Mouse (Mus musculus) Patski (cell line): Measurements from ENCODE around the gene Ppia. TPM values are rescaled to one million over a fixed set of nuclear protein-coding genes. Genes with fewer than 3 reads are reported as not detected.

Experiments used
- ATAC-seq: fragments of 100-300 bp; one replicate; pipeline ENCODE4 v1.8.0; 2021
- CTCF ChIA-PET: fragments of 350-600 bp; sonication (Branson Sonifier 250); formaldehyde crosslinking; loops from one replicate; lab custom pipeline; 2022; ENCODE audit warnings: inconsistent platforms; lab: Charles Lee
- POLR2A ChIA-PET: fragments of 350-600 bp; sonication (Branson Sonifier 250); formaldehyde crosslinking; loops from one replicate; lab custom pipeline; 2022; ENCODE audit warnings: antibody characterized with exemption, inconsistent platforms; lab: Charles Lee
- DNase-seq: peaks from one replicate; pipeline ENCODE4 v3.0.0-alpha.2; 2011; ENCODE audit warnings: low read depth, low spot score
- H3K27me3 ChIP-seq: fragments of 371-371 bp; one replicate; pipeline ENCODE4 v1.5.1; 2021
- CTCF ChIP-seq: fragments of 100-300 bp; IDR thresholded peaks from one replicate; pipeline ENCODE4 v1.5.1; 2021
- in situ Hi-C: fragments of 300-500 bp; cut with MboI; formaldehyde crosslinking; loops from 3 replicates; pipeline ENCODE4 v1.11.1; 2018; ENCODE audit warnings: low pct_unique_long_range_greater_than_20kb, mixed read lengths
- polyA plus RNA-seq: library from polyadenylated mRNA; unstranded; gene quantifications from one replicate; pipeline ENCODE4 v1.2.3, GENCODE M21; 2021

Ppia gene
- polyA plus RNA-seq, 1 experiment from 2014 or later = 3,491 TPM

- ChIA-PET CTCF (no interaction called here), POLR2A (interaction anchor here (0.8 kb wide), 1 partner anchor 10 kb away, joined by 10 read pairs; no protein-coding TSS in a partner anchor)
- no peaks in the 10 kb centered on the region for H3K27me3 ChIP-seq
- ATAC-seq (peak; percentile 96), DNase-seq (peak; percentile 50)
- in situ Hi-C loops = no loop called here
- no peak for TF ChIP-seq CTCF
These were observed 26.4 kb upstream of the Ppia start, which contains the start of gene Zmiz2 for GRCm38 (mm10) chr11:6388726-6389413. Zmiz2 (plus strand) TSS chr11:6389074.

GRCm38 (mm10) chr11:6389483-6389921 is 25.7 kb upstream of the Ppia start:
- in situ Hi-C loops = no loop called here
- peak; percentile 52 for ATAC-seq
- DNase-seq = no peak
- H3K27me3 ChIP-seq = no peaks in the 10 kb centered on the region
- ChIA-PET CTCF (interaction anchor here (1.6 to 2.3 kb wide), 2 partner anchors 12 to 22 kb away, joined by 5 read pairs; no protein-coding TSS in a partner anchor), POLR2A (interaction anchor here (1.2 kb wide), 1 partner anchor 41 kb away, joined by 5 read pairs; no protein-coding TSS in a partner anchor)
- TF ChIP-seq CTCF = no peak

- CTCF ChIA-PET = interaction anchor here (1.6 to 2.3 kb wide), 2 partner anchors 11 to 21 kb away, joined by 5 read pairs; no protein-coding TSS in a partner anchor
- POLR2A ChIA-PET = interaction anchor here (0.7 to 1.2 kb wide), 3 partner anchors 22 to 40 kb away, joined by 5 to 6 read pairs (median 5); no protein-coding TSS in a partner anchor
- in situ Hi-C loops = no loop called here
- ATAC-seq (no peak), DNase-seq (no peak)
- no peak for TF ChIP-seq CTCF
- no peaks in the 10 kb centered on the region for H3K27me3 ChIP-seq
These were observed 24.7 kb upstream of the Ppia start for GRCm38 (mm10) chr11:6390376-6391053.

- in situ Hi-C loops = no loop called here
- ATAC-seq (no peak), DNase-seq (no peak)
- no peaks in the 10 kb centered on the region for H3K27me3 ChIP-seq
- no peak for TF ChIP-seq CTCF
- POLR2A ChIA-PET = interaction anchor here (1.0 kb wide), 1 partner anchor 23 kb away, joined by 6 read pairs; no protein-coding TSS in a partner anchor
- CTCF ChIA-PET = interaction anchor here (2.3 to 2.7 kb wide), 2 partner anchors 20 kb away, joined by 5 to 9 read pairs; no protein-coding TSS in a partner anchor
These were observed 23.5 kb upstream of the Ppia start for GRCm38 (mm10) chr11:6391516-6392276.

- POLR2A ChIA-PET = interaction anchor here (0.7 to 0.9 kb wide), 2 partner anchors 18 to 228 kb away, joined by 3 to 4 read pairs; no protein-coding TSS in a partner anchor
- CTCF ChIA-PET = interaction anchor here (1.4 to 2.7 kb wide), 2 partner anchors 10 to 19 kb away, joined by 4 to 9 read pairs; no protein-coding TSS in a partner anchor
- in situ Hi-C loops = no loop called here
- no peaks in the 10 kb centered on the region for H3K27me3 ChIP-seq
- ATAC-seq (no peak), DNase-seq (no peak)
- TF ChIP-seq CTCF = no peak
These were observed 22.4 kb upstream of the Ppia start for GRCm38 (mm10) chr11:6392857-6393256.

- ATAC-seq (no peak), DNase-seq (no peak)
- CTCF ChIA-PET = interaction anchor here (1.4 to 2.7 kb wide), 2 partner anchors 9 to 18 kb away, joined by 4 to 9 read pairs; no protein-coding TSS in a partner anchor
- no peak for TF ChIP-seq CTCF
- in situ Hi-C loops = no loop called here
- no peaks in the 10 kb centered on the region for H3K27me3 ChIP-seq
- POLR2A ChIA-PET = no interaction called here
These were observed 21.4 kb upstream of the Ppia start for GRCm38 (mm10) chr11:6393866-6394265.

- in situ Hi-C loops = no loop called here
- H3K27me3 ChIP-seq = no peaks in the 10 kb centered on the region
- TF ChIP-seq CTCF = no peak
- POLR2A ChIA-PET = interaction anchor here (1.0 to 1.9 kb wide), 2 partner anchors 11 to 16 kb away, joined by 3 to 5 read pairs; no protein-coding TSS in a partner anchor
- CTCF ChIA-PET = interaction anchor here (1.3 kb wide), 1 partner anchor 17 kb away, joined by 6 read pairs; no protein-coding TSS in a partner anchor
- ATAC-seq (no peak), DNase-seq (no peak)
These were observed 19.7 kb upstream of the Ppia start for GRCm38 (mm10) chr11:6395565-6395964.

- POLR2A ChIA-PET = interaction anchor here (1.1 kb wide), 1 partner anchor 10 kb away, joined by 10 read pairs; no protein-coding TSS in a partner anchor
These were observed 17.1 kb upstream of the Ppia start for GRCm38 (mm10) chr11:6398141-6398540.

More at GRCm38 (mm10) chr11:6398141-6398540, 17.1 kb upstream of the Ppia start:
- in situ Hi-C loops = no loop called here
- TF ChIP-seq CTCF = no peak
- no peaks in the 10 kb centered on the region for H3K27me3 ChIP-seq
- ATAC-seq (no peak), DNase-seq (no peak)
- CTCF ChIA-PET = no interaction called here
